Mouse (Mus musculus): ENCODE measurements around the gene Lag3. TPM values are rescaled to one million over a fixed set of nuclear protein-coding genes. Genes with fewer than 3 reads are reported as not detected.

Gene Lag3
- polyA plus RNA-seq, 1 experiment from 2014 or later: 1.1 TPM

- Histone ChIP-seq H3K9ac (ENCODE audit: low read length) (no peak overlapping the region), H3K36me3 (ENCODE audit: control insufficient read depth, insufficient read depth) (no peaks in the 10 kb centered on the region), H3K27me3 (ENCODE audit: control insufficient read depth, insufficient read depth, low read length) (no peaks in the 10 kb centered on the region), H3K9me3 (replicated peaks; ENCODE audit: control insufficient read depth, low read length) (no peaks in the 10 kb centered on the region), H3K4me2 (ENCODE audit: low read depth, low read length) (no peak overlapping the region), H3K27ac (ENCODE audit: low read length) (no peak overlapping the region), H3K4me3 (ENCODE audit: low read length) (no peak overlapping the region), H3K4me1 (ENCODE audit: control insufficient read depth, insufficient read depth, low read length) (no peaks in the 10 kb centered on the region)
- WGBS: 54% methylated on average over 6 of the region's 6 CpGs
- no peak for ATAC-seq (replicated peaks; ENCODE audit: extremely low read depth, insufficient read depth, low FRiP score)
Observed at GRCm38 (mm10) chr6:124890997-124891396, 20.5 kb downstream of the Lag3 start.

DNA sequence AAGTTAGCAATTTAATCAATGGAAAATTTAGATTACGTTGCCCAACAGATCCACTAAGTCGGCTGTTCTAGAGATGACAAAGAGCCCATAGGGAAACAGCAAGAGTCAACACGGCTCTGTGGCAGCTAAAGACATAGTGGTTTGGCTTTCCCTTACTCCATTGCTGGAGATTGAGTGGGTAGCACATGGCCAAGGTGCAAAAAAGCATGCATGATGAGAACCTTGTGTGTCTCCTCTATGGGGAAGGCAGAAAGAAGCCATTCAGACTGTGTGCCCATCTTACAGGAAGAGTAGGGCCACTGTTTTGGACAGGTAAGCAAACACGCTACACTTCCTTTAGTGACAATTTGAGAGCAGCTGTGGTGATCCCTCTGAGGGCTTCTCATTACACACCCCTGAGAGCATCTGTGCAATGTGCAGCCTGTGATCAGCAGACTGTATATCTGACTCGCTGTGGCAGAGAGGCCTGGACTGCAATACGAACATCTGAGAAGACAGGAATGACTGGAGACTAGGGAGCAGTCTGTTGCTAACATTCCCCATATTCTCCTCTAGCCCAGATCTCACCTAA lies 22.9 kb downstream of the Lag3 start:
- Histone ChIP-seq H3K9ac (ENCODE audit: low read length) (no peak overlapping the region), H3K4me1 (ENCODE audit: control insufficient read depth, insufficient read depth, low read length) (peaks cover 6% of the 10 kb centered on the region; the same call in 1 of the 2 replicates), H3K27ac (ENCODE audit: low read length) (no peak overlapping the region), H3K27me3 (ENCODE audit: control insufficient read depth, insufficient read depth, low read length) (no peaks in the 10 kb centered on the region), H3K4me2 (ENCODE audit: low read depth, low read length) (no peak overlapping the region), H3K4me3 (ENCODE audit: low read length) (no peak overlapping the region), H3K9me3 (replicated peaks; ENCODE audit: control insufficient read depth, low read length) (no peaks in the 10 kb centered on the region), H3K36me3 (ENCODE audit: control insufficient read depth, insufficient read depth) (no peaks in the 10 kb centered on the region)
- ATAC-seq (replicated peaks; ENCODE audit: extremely low read depth, insufficient read depth, low FRiP score): no peak
- 86% methylated on average over 6 of the region's 6 CpGs for WGBS

GRCm38 (mm10) chr6:124887986-124888385 lies 23.5 kb downstream of the Lag3 start, which contains the start of gene Cd4:
Gene Cd4 (minus strand): TSS chr6:124888221.
- Histone ChIP-seq H3K36me3 (ENCODE audit: control insufficient read depth, insufficient read depth) (no peaks in the 10 kb centered on the region), H3K27me3 (ENCODE audit: control insufficient read depth, insufficient read depth, low read length) (no peaks in the 10 kb centered on the region), H3K9ac (ENCODE audit: low read length) (no peak within 1 kb of the TSS), H3K4me1 (ENCODE audit: control insufficient read depth, insufficient read depth, low read length) (peaks cover 6% of the 10 kb centered on the region; the same call in 1 of the 2 replicates), H3K27ac (ENCODE audit: low read length) (no peak within 1 kb of the TSS), H3K4me2 (ENCODE audit: low read depth, low read length) (no peak within 1 kb of the TSS), H3K9me3 (replicated peaks; ENCODE audit: control insufficient read depth, low read length) (no peaks in the 10 kb centered on the region), H3K4me3 (ENCODE audit: low read length) (no peak within 1 kb of the TSS)
- no peak for ATAC-seq (replicated peaks; ENCODE audit: extremely low read depth, insufficient read depth, low FRiP score)
- 80% methylated on average over 9 of the region's 9 CpGs for WGBS

GRCm38 (mm10) chr6:124885956-124886381 lies 25.5 kb downstream of the Lag3 start:
- Histone ChIP-seq H3K4me1 (ENCODE audit: control insufficient read depth, insufficient read depth, low read length) (peaks cover 6% of the 10 kb centered on the region; the same call in 1 of the 2 replicates), H3K27me3 (ENCODE audit: control insufficient read depth, insufficient read depth, low read length) (no peaks in the 10 kb centered on the region), H3K36me3 (ENCODE audit: control insufficient read depth, insufficient read depth) (no peaks in the 10 kb centered on the region), H3K4me2 (ENCODE audit: low read depth, low read length) (no peak overlapping the region), H3K9me3 (replicated peaks; ENCODE audit: control insufficient read depth, low read length) (no peaks in the 10 kb centered on the region), H3K27ac (ENCODE audit: low read length) (peak overlapping the region; percentile 76), H3K4me3 (ENCODE audit: low read length) (no peak overlapping the region), H3K9ac (ENCODE audit: low read length) (no peak overlapping the region)
- no peak for ATAC-seq (replicated peaks; ENCODE audit: extremely low read depth, insufficient read depth, low FRiP score)
- 89% methylated on average over 8 of the region's 8 CpGs for WGBS

DNA sequence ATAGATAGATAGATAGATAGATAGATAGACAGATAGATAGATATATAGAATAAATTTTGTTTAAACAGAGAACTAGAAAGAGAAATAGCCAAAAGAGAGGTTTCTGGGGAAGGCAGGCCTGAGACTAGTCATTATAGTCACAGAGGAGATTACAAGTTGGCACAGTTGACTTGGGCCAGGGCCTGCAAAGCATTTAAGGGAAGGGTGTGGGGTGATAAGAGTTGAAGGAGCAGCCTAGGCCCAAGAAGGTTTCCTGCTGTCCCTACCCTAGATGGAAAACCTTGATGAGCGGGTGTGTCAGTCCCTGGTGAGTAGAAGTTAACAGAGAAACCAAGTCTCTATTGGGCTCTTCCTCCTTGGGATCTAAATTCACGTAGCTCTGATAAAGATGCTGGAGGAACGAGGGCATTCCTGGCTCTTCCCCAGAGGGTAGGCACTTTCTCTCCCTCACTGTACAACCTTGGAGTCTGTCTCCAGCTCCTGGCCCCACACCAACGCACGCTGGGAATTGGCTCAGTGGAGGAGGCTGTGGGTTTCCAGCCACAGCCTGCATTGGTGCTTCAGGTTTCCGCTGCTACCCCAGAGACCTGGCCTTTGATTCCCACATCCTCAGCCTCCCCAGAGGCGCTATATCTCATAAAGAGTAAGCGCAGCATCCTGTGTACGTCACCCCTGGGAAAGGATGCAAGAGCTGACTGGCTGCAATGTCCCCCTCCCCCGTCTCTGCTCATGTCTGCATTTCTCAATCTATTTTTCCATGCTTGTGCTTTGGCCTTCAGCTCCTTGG lies 26.6 kb downstream of the Lag3 start:
- peak; percentile 79; the same call in 1 of the 2 replicates for ATAC-seq (replicated peaks; ENCODE audit: extremely low read depth, insufficient read depth, low FRiP score)
- WGBS: 53% methylated on average over 10 of the region's 10 CpGs

GRCm38 (mm10) chr6:124883351-124883750 lies 28.2 kb downstream of the Lag3 start:
- Histone ChIP-seq H3K4me1 (ENCODE audit: control insufficient read depth, insufficient read depth, low read length) (peaks cover 6% of the 10 kb centered on the region; the same call in 1 of the 2 replicates), H3K4me2 (ENCODE audit: low read depth, low read length) (no peak overlapping the region), H3K9me3 (replicated peaks; ENCODE audit: control insufficient read depth, low read length) (no peaks in the 10 kb centered on the region), H3K27ac (ENCODE audit: low read length) (no peak overlapping the region), H3K9ac (ENCODE audit: low read length) (no peak overlapping the region), H3K4me3 (ENCODE audit: low read length) (no peak overlapping the region), H3K27me3 (ENCODE audit: control insufficient read depth, insufficient read depth, low read length) (no peaks in the 10 kb centered on the region), H3K36me3 (ENCODE audit: control insufficient read depth, insufficient read depth) (no peaks in the 10 kb centered on the region)
- WGBS: 81% methylated on average over 10 of the region's 10 CpGs
- ATAC-seq (replicated peaks; ENCODE audit: extremely low read depth, insufficient read depth, low FRiP score): no peak

More for the DNA sequence above, 26.6 kb downstream of the Lag3 start:
- Histone ChIP-seq H3K36me3 (ENCODE audit: control insufficient read depth, insufficient read depth) (no peaks in the 10 kb centered on the region), H3K4me1 (ENCODE audit: control insufficient read depth, insufficient read depth, low read length) (peaks cover 6% of the 10 kb centered on the region; the same call in 1 of the 2 replicates), H3K9me3 (replicated peaks; ENCODE audit: control insufficient read depth, low read length) (no peaks in the 10 kb centered on the region), H3K4me2 (ENCODE audit: low read depth, low read length) (no peak overlapping the region), H3K4me3 (ENCODE audit: low read length) (no peak overlapping the region), H3K27ac (ENCODE audit: low read length) (peak overlapping the region; percentile 76), H3K9ac (ENCODE audit: low read length) (no peak overlapping the region), H3K27me3 (ENCODE audit: control insufficient read depth, insufficient read depth, low read length) (no peaks in the 10 kb centered on the region)

- Histone ChIP-seq H3K27me3 (ENCODE audit: control insufficient read depth, insufficient read depth, low read length) (no peaks in the 10 kb centered on the region), H3K4me3 (ENCODE audit: low read length) (no peak overlapping the region), H3K4me1 (ENCODE audit: control insufficient read depth, insufficient read depth, low read length) (peaks cover 6% of the 10 kb centered on the region; the same call in 1 of the 2 replicates), H3K27ac (ENCODE audit: low read length) (no peak overlapping the region), H3K9ac (ENCODE audit: low read length) (no peak overlapping the region), H3K4me2 (ENCODE audit: low read depth, low read length) (no peak overlapping the region), H3K36me3 (ENCODE audit: control insufficient read depth, insufficient read depth) (no peaks in the 10 kb centered on the region), H3K9me3 (replicated peaks; ENCODE audit: control insufficient read depth, low read length) (no peaks in the 10 kb centered on the region)
- ATAC-seq (replicated peaks; ENCODE audit: extremely low read depth, insufficient read depth, low FRiP score): no peak
- 91% methylated on average over 9 of the region's 9 CpGs for WGBS
Observed at GRCm38 (mm10) chr6:124881821-124882220, 29.7 kb downstream of the Lag3 start.

- Histone ChIP-seq H3K27me3 (ENCODE audit: control insufficient read depth, insufficient read depth, low read length) (no peaks in the 10 kb centered on the region), H3K4me1 (ENCODE audit: control insufficient read depth, insufficient read depth, low read length) (no peaks in the 10 kb centered on the region), H3K36me3 (ENCODE audit: control insufficient read depth, insufficient read depth) (no peaks in the 10 kb centered on the region), H3K9me3 (replicated peaks; ENCODE audit: control insufficient read depth, low read length) (no peaks in the 10 kb centered on the region), H3K27ac (ENCODE audit: low read length) (no peak overlapping the region), H3K9ac (ENCODE audit: low read length) (no peak overlapping the region), H3K4me2 (ENCODE audit: low read depth, low read length) (no peak overlapping the region), H3K4me3 (ENCODE audit: low read length) (no peak overlapping the region)
- WGBS: 50% methylated on average over 6 of the region's 6 CpGs
- ATAC-seq (replicated peaks; ENCODE audit: extremely low read depth, insufficient read depth, low FRiP score): no peak
Observed at GRCm38 (mm10) chr6:124879390-124879789, 32.1 kb downstream of the Lag3 start.

DNA sequence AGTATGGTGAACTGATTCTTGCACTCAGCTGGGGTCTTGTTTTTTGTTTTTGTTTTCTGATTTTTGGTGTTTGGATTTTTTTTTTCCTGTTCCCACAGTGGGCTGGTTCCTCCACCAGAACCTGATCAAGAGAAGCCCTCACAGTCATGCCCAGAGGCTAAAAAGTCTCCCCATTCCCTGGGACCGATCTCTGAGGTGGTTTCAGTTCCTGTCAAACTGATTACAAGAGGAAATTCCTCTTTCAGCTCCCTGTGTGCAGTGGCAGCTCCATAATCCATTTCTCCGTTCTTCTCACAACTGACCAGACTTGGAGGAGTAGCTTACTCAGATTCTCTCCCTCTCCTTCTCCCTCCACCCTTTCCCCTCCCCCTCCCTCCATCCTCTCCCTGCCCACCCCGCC lies 37.2 kb downstream of the Lag3 start:
- no peak overlapping the region for H3K9ac ChIP-seq (ENCODE audit: low read length)
- H3K27ac ChIP-seq (ENCODE audit: low read length): no peak overlapping the region
- no peak overlapping the region for H3K4me2 ChIP-seq (ENCODE audit: low read depth, low read length)
- ATAC-seq (replicated peaks; ENCODE audit: extremely low read depth, insufficient read depth, low FRiP score): no peak
- 19% methylated on average over 3 of the region's 3 CpGs for WGBS
- no peaks in the 10 kb centered on the region for H3K9me3 ChIP-seq (replicated peaks; ENCODE audit: control insufficient read depth, low read length)
- no peaks in the 10 kb centered on the region for H3K4me1 ChIP-seq (ENCODE audit: control insufficient read depth, insufficient read depth, low read length)
- H3K4me3 ChIP-seq (ENCODE audit: low read length): no peak overlapping the region
- H3K36me3 ChIP-seq (ENCODE audit: control insufficient read depth, insufficient read depth): no peaks in the 10 kb centered on the region
- H3K27me3 ChIP-seq (ENCODE audit: control insufficient read depth, insufficient read depth, low read length): no peaks in the 10 kb centered on the region
